Mouse (Mus musculus): ENCODE measurements around the gene Armt1.

GRCm38 (mm10) chr10:4483848-4484247 lies 51.6 kb downstream of the Armt1 start:
- TF ChIP-seq CTCF (IDR thresholded peaks at IDR 0.05; ENCODE audit: borderline replicate concordance, extremely low read depth, insufficient read depth, insufficient read length) (no peak), POLR2A (IDR thresholded peaks at IDR 0.05; ENCODE audit: borderline replicate concordance, extremely low read depth, insufficient read depth, insufficient read length, poor library complexity, severe bottlenecking) (no peak)
